Comparison of ENCODE assay signal across 9 mouse cellular contexts in the genomic region with DNA sequence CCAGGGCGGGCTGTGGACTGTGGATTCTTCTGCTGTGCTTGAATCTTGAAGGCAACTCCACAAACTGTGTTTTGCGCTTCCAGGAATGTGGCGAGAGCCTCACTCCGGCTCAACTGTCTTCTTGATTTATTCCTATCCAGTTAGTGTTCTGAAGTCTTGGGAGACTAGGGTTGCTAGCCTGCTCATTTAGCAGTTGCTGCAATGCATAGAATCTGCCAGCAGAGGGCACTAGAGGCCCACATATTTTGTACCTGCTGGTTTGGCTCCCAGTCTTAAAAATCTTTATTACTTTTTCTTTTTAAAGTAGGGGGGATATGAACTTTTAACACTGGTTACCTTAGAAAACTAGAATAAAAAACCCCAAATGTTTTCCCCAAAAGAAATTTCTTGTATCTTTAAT.
DNase-seq lines count a peak whose midpoint lies in the region; TF ChIP-seq lines count a peak whose summit lies in the region.
"Had no signal": no experiment of that assay in that cellular context is flagged by ENCODE, and none has a peak within 500 bp of the region (broad histone marks: within the 10 kb centered on the region; RNA-seq: fewer than 3 reads in every experiment).

No protein-coding gene starts in this region.

- no peak for TF ChIP-seq POLR2A in lung, adult 2 months (IDR thresholded peaks at IDR 0.05; ENCODE audit: borderline replicate concordance, extremely low read depth, low read depth, low read length)

- WGBS in lung, adult 2 months, result 29% methylated on average over 4 of the region's 4 CpGs

- peak; percentile 67 for TF ChIP-seq CTCF in lung, adult 2 months (IDR thresholded peaks at IDR 0.05; ENCODE audit: insufficient read depth, low read length)

- DNase-seq in CD4-positive helper T cell, adult 2 months (ENCODE audit: low read depth, low spot score), result peak; percentile 29
- peak; percentile 72 for DNase-seq in ZHBTc4 (ENCODE audit: low read depth, low spot score)
- peak; percentile 87 to 93 for DNase-seq in cerebellum, postnatal 36 days
- peak; percentile 38 for DNase-seq in gastrocnemius, postnatal 14 days
- DNase-seq in kidney, postnatal 25 days, result peak; percentile 51 to 76
- peak; percentile 57 for DNase-seq in lung, adult 2 months
- peak; percentile 54 for DNase-seq in retina, postnatal 7 days (ENCODE audit: low read depth, low spot score)
- DNase-seq in urinary bladder, adult 2 months (ENCODE audit: low spot score), result peak; percentile 35

- H3K4me3 ChIP-seq in lung, adult 2 months (replicated peaks; ENCODE audit: extremely low read depth, low read depth, low read length), result no peak overlapping the region
- H3K4me3 ChIP-seq: heart, embryonic 15.5 days had no signal

- intact Hi-C loops in gastrocnemius, postnatal 14 days (cut with DNase I; ENCODE audit: low total_unique reads), result loop anchor here (5.0 kb wide), 2 partner anchors 860 to 1180 kb away; no protein-coding TSS in a partner anchor

- no peaks in the 10 kb centered on the region for H3K4me1 ChIP-seq in lung, adult 2 months (ENCODE audit: control insufficient read depth, insufficient read depth, low read length)

Comparison
In these comparisons a context has a peak if more than half of its experiments do, and no peak if none do; other contexts are left out.
1. DNase-seq: peak in every context shown above with its lines; median percentile 90 in cerebellum, postnatal 36 days; 72 in ZHBTc4; 64 in kidney, postnatal 25 days; 57 in lung, adult 2 months; 54 in retina, postnatal 7 days; 38 in gastrocnemius, postnatal 14 days; 35 in urinary bladder, adult 2 months; 29 in CD4-positive helper T cell, adult 2 months.